Mouse (Mus musculus): ENCODE data around the gene Cdkl5. TPM values are rescaled to one million over a fixed set of nuclear protein-coding genes. Genes with fewer than 3 reads are reported as not detected.

Gene Cdkl5
- 1.8 and 2.3 TPM in 2 replicates for polyA plus RNA-seq (2015; fragmentation: Nextera tagmentation; extraction: Ambion mirVana)

GRCm38 (mm10) chrX:160994543-160995121, at the start of gene Cdkl5:
Cdkl5 (minus strand) TSS chrX:160994704.

GRCm38 (mm10) chrX:160906952-160907351, 87.6 kb downstream of the Cdkl5 start, which contains the start of gene Gja6:
Gja6 (minus strand) TSS chrX:160907052.

DNA sequence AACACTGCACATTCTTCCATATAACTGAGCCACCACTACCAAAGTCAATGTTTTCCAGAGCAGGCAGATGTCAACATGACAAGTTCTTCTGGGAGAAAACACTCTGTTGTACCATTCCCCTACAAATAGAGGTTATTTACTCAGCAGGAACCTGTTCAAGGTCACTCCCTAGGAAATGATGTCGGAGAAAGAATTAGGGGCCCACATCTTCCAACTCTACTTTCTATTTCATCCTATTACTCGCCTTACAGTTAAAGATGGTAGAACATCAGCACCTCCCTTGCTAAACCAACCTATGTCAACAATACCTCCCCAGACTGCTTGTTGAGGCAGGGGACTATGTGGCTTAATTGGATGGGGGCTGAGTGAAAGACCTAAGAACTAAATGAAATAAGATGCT, 226.8 kb downstream of the Cdkl5 start, which contains the start of gene Rs1:
TSS of gene Rs1 (plus strand) at position 301 of the 400 bp plus-strand sequence.

GRCm38 (mm10) chrX:160735650-160736049, 258.9 kb downstream of the Cdkl5 start, which contains the start of gene Ppef1:
Ppef1 (minus strand) TSS chrX:160735765.

Other genes starting within 250 kb of the Cdkl5 start
- not detected in 2 replicates for gene Rs1, start 226.7 kb downstream of the Cdkl5 start, polyA plus RNA-seq (2015; fragmentation: Nextera tagmentation; extraction: Ambion mirVana)
- gene Gja6, start 87.7 kb downstream of the Cdkl5 start, polyA plus RNA-seq (2015; fragmentation: Nextera tagmentation; extraction: Ambion mirVana) = 0.12 and 0.23 TPM in 2 replicates
- gene Scml2, start 122.5 kb upstream of the Cdkl5 start, polyA plus RNA-seq (2015; fragmentation: Nextera tagmentation; extraction: Ambion mirVana) = 0.94 and 1.7 TPM in 2 replicates